9 mouse cellular contexts compared by ENCODE assay signal in the genomic region with DNA sequence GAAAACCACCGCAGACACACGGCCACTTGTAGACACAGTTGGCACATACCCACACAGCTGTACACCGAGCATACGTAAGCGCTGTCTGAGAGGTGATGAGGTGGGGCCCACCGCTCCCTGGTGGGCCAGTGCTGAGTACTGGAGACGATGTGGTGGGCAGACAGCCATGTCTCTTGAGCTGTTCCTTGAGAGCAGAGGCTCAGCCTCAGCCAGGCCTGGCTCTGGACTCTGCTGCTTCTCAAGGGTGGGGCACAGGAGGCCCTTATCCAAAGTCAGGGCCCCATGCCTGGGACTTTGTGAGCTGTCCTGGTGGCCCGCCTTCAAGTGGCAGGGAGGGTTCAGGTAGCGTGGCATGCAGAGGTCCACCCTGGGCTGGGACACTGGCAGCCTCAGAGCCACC. TPM values are rescaled to one million over a fixed set of nuclear protein-coding genes. Genes with fewer than 3 reads are reported as not detected.
DNase-seq lines count a peak whose midpoint lies in the region; ATAC-seq lines count a peak whose summit lies in the region.
"Had no signal": no experiment of that assay in that cellular context is flagged by ENCODE, and none has a peak within 500 bp of the region (broad histone marks: within the 10 kb centered on the region; RNA-seq: fewer than 3 reads in every experiment).

No protein-coding gene starts in this region.

- no peak overlapping the region for H3K4me2 ChIP-seq in forebrain, embryonic 15.5 days (replicated peaks)
- no peak overlapping the region for H3K4me2 ChIP-seq in forebrain, embryonic 12.5 days
- H3K4me2 ChIP-seq in neural tube, embryonic 13.5 days, result no peak overlapping the region
- peak overlapping the region; percentile 51 for H3K4me2 ChIP-seq in liver, embryonic 12.5 days

- no peaks in the 10 kb centered on the region for H3K36me3 ChIP-seq in forebrain, embryonic 15.5 days
- no peaks in the 10 kb centered on the region for H3K36me3 ChIP-seq in forebrain, embryonic 12.5 days (replicated peaks)
- H3K36me3 ChIP-seq in neural tube, embryonic 13.5 days, result no peaks in the 10 kb centered on the region
- H3K36me3 ChIP-seq in liver, embryonic 12.5 days, result peaks cover 14% of the 10 kb centered on the region; the same call in 1 of the 2 replicates

- H3K9me3 ChIP-seq in forebrain, embryonic 15.5 days, result no peaks in the 10 kb centered on the region
- no peaks in the 10 kb centered on the region for H3K9me3 ChIP-seq in forebrain, embryonic 12.5 days
- H3K9me3 ChIP-seq in neural tube, embryonic 13.5 days, result no peaks in the 10 kb centered on the region
- no peaks in the 10 kb centered on the region for H3K9me3 ChIP-seq in liver, embryonic 12.5 days (replicated peaks)

- no peak overlapping the region for H3K9ac ChIP-seq in forebrain, embryonic 15.5 days (replicated peaks)
- no peak overlapping the region for H3K9ac ChIP-seq in forebrain, embryonic 12.5 days
- no peak overlapping the region for H3K9ac ChIP-seq in neural tube, embryonic 13.5 days
- H3K9ac ChIP-seq in liver, embryonic 12.5 days, result peak overlapping the region; percentile 64

- WGBS in forebrain, embryonic 15.5 days, result 60% methylated on average over 9 of the region's 9 CpGs
- 78% methylated on average over 9 of the region's 9 CpGs for WGBS in forebrain, embryonic 12.5 days
- 81% methylated on average over 9 of the region's 9 CpGs for WGBS in neural tube, embryonic 13.5 days
- WGBS in liver, embryonic 12.5 days (ENCODE audit: insufficient replicate concordance), result 69% methylated on average over 9 of the region's 9 CpGs

- 0 out of 2 replicates have a peak, but pooled peaks have one; percentile 27 for ATAC-seq in forebrain, embryonic 15.5 days (replicated peaks)
- no peak; the same call in 1 of the 2 replicates for ATAC-seq in forebrain, embryonic 12.5 days (ENCODE audit: low FRiP score)
- 0 out of 2 replicates have a peak, but pooled peaks have one; percentile 27 for ATAC-seq in neural tube, embryonic 13.5 days (ENCODE audit: low read depth)
- ATAC-seq in liver, embryonic 12.5 days, result peak; percentile 72

- H3K4me1 ChIP-seq in forebrain, embryonic 15.5 days, result peaks cover 4% of the 10 kb centered on the region; the same call in 1 of the 2 replicates
- H3K4me1 ChIP-seq in forebrain, embryonic 12.5 days, result no peaks in the 10 kb centered on the region
- 0 out of 2 replicates have a peak, but pooled peaks cover 12% of the 10 kb centered on the region for H3K4me1 ChIP-seq in neural tube, embryonic 13.5 days (replicated peaks)
- H3K4me1 ChIP-seq in liver, embryonic 12.5 days, result peaks cover 88% of the 10 kb centered on the region

- no peak for DNase-seq in neural tube, embryonic 10.5 days (ENCODE audit: extremely low spot score, low spot score)
- no peak for DNase-seq in layer of hippocampus, adult 11-12 months (ENCODE audit: low spot score)
- DNase-seq in kidney, adult 11 months, result no peak
- no peak for DNase-seq in layer of hippocampus, adult 9-10 months (ENCODE audit: low spot score)

- H3K27ac ChIP-seq in forebrain, embryonic 15.5 days (replicated peaks), result no peak overlapping the region
- H3K27ac ChIP-seq in forebrain, embryonic 12.5 days, result no peak overlapping the region
- H3K27ac ChIP-seq in neural tube, embryonic 13.5 days (replicated peaks), result no peak overlapping the region
- H3K27ac ChIP-seq in liver, embryonic 12.5 days, result peak overlapping the region; percentile 70

- H3K27me3 ChIP-seq in forebrain, embryonic 15.5 days, result no peaks in the 10 kb centered on the region
- H3K27me3 ChIP-seq in forebrain, embryonic 12.5 days, result peaks cover 3% of the 10 kb centered on the region; the same call in 1 of the 2 replicates
- H3K27me3 ChIP-seq in neural tube, embryonic 13.5 days, result no peaks in the 10 kb centered on the region
- H3K27me3 ChIP-seq in liver, embryonic 12.5 days (replicated peaks), result no peaks in the 10 kb centered on the region

- H3K4me3 ChIP-seq in forebrain, embryonic 15.5 days, result no peak overlapping the region
- no peak overlapping the region for H3K4me3 ChIP-seq in forebrain, embryonic 12.5 days (replicated peaks)
- H3K4me3 ChIP-seq in neural tube, embryonic 13.5 days, result no peak overlapping the region
- H3K4me3 ChIP-seq in liver, embryonic 12.5 days, result 0 out of 2 replicates have a peak overlapping the region, but pooled peaks have one; percentile 9

RNA-seq across cellular contexts. Expression of gene Aqp1, which starts 6.1 kb away (rescaled TPM):
- 5.8 and 12.2 TPM in 2 replicates for polyA plus RNA-seq in forebrain, embryonic 15.5 days (2015; fragmentation: Nextera tagmentation; extraction: Ambion mirVana)
- polyA plus RNA-seq in forebrain, embryonic 12.5 days (2016; fragmentation: Nextera tagmentation; extraction: Ambion mirVana), result 3.2 and 4.9 TPM in 2 replicates
- 4.7 and 5.5 TPM in 2 replicates for polyA plus RNA-seq in neural tube, embryonic 13.5 days (2015; fragmentation: Nextera tagmentation; extraction: Ambion mirVana)
- polyA plus RNA-seq in liver, embryonic 12.5 days (2016; fragmentation: Nextera tagmentation; extraction: Ambion mirVana), result 29.1 and 29.5 TPM in 2 replicates

RNA-seq across cellular contexts. Expression of gene Ghrhr, which starts 33.8 kb away (rescaled TPM):
- polyA plus RNA-seq in forebrain, embryonic 15.5 days (2015; fragmentation: Nextera tagmentation; extraction: Ambion mirVana), result not detected in 2 replicates
- not detected in 2 replicates for polyA plus RNA-seq in forebrain, embryonic 12.5 days (2016; fragmentation: Nextera tagmentation; extraction: Ambion mirVana)
- polyA plus RNA-seq in neural tube, embryonic 13.5 days (2015; fragmentation: Nextera tagmentation; extraction: Ambion mirVana), result not detected in 2 replicates
- polyA plus RNA-seq in liver, embryonic 12.5 days (2016; fragmentation: Nextera tagmentation; extraction: Ambion mirVana), result not detected in 2 replicates
- polyA plus RNA-seq: heart, embryonic 14.5 days had no signal
